Mouse (Mus musculus) myocyte (in vitro differentiated cells): Measurements from ENCODE around the gene Zfp423.

Source experiments
- CEBPB ChIP-seq: IDR thresholded peaks from 2 replicates; pipeline ENCODE4 v1.6.1; 2011; ENCODE audit warnings: mild to moderate bottlenecking, moderate library complexity; ENCODE audit not compliant: poor library complexity, insufficient read depth, severe bottlenecking
- E2F4 ChIP-seq: IDR thresholded peaks from one replicate; pipeline ENCODE4 v1.6.1; 2011; ENCODE audit warnings: mild to moderate bottlenecking, control low read depth, moderate library complexity; ENCODE audit not compliant: insufficient read depth
- MAX ChIP-seq: IDR thresholded peaks from one replicate; pipeline ENCODE4 v1.6.1; 2011; ENCODE audit warnings: low read depth, mild to moderate bottlenecking, control low read depth
- MYOD1 ChIP-seq, 3 experiments: IDR thresholded peaks; one replicate each; pipeline ENCODE4 v1.6.1; 2011; ENCODE audit warnings: control low read depth in 2 of 3, low read depth in 2 of 3, mild to moderate bottlenecking in 2 of 3, moderate library complexity in 1 of 3; ENCODE audit not compliant: insufficient read length in 2 of 3, control insufficient read depth in 1 of 3
- MYOG ChIP-seq, 3 experiments: IDR thresholded peaks; one replicate each; pipeline ENCODE4 v1.6.1; 2011; ENCODE audit warnings: control low read depth in 2 of 3, low read depth in 2 of 3, mild to moderate bottlenecking in 2 of 3; ENCODE audit not compliant: insufficient read length in 2 of 3, control insufficient read depth in 1 of 3, insufficient read depth in 1 of 3
- POLR2A ChIP-seq: IDR thresholded peaks from one replicate; pipeline ENCODE4 v1.6.1; 2011; ENCODE audit warnings: low read depth, mild to moderate bottlenecking, control low read depth, moderate library complexity; ENCODE audit not compliant: insufficient read length
- POLR2AphosphoS2 ChIP-seq: IDR thresholded peaks from one replicate; pipeline ENCODE4 v1.6.1; 2011; ENCODE audit warnings: low read depth, control low read depth; ENCODE audit not compliant: insufficient read length
- REST ChIP-seq: IDR thresholded peaks from one replicate; pipeline ENCODE4 v1.6.1; 2011; ENCODE audit warnings: mild to moderate bottlenecking, control low read depth, moderate library complexity; ENCODE audit not compliant: insufficient read depth, insufficient read length
- SRF ChIP-seq: IDR thresholded peaks from one replicate; pipeline ENCODE4 v1.6.1; 2011; ENCODE audit warnings: low read depth; ENCODE audit not compliant: control insufficient read depth, insufficient read length
- TCF12 ChIP-seq: IDR thresholded peaks from one replicate; pipeline ENCODE4 v1.6.1; 2011; ENCODE audit warnings: mild to moderate bottlenecking, control low read depth; ENCODE audit not compliant: poor library complexity, insufficient read depth, severe bottlenecking
- USF1 ChIP-seq: IDR thresholded peaks from one replicate; pipeline ENCODE4 v1.6.1; 2011; ENCODE audit warnings: low read depth, mild to moderate bottlenecking, control low read depth, moderate library complexity

DNA sequence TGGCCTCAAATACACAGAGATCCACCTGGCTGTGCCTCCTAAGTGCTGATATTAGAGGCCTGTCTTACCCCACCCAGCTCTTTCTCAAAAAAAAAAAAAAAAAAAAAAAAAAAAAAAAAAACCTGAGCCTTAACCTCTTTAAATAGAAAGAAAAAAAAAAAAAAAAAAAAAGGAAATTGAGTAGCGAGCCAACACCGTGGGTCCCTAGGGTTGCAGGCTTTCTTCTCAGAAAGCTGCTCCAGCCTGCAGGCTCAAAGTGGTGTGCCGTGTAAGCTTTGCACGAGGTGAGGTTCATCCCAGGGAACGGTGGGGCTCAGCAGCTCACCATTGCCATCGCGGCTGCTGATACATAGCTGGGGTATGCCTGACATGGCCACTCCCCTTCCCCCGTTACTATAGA, 24.6 kb upstream of the Zfp423 start:
- TF ChIP-seq POLR2A (no peak), MYOG (IDR thresholded peaks at IDR 0.05; ENCODE audit: control insufficient read depth in 1 of 3, insufficient read depth in 1 of 3, insufficient read length in 2 of 3, low read depth in 2 of 3) (no peak), E2F4 (no peak), TCF12 (no peak), USF1 (no peak), MAX (no peak), SRF (no peak), MYOD1 (IDR thresholded peaks at IDR 0.05; ENCODE audit: control insufficient read depth in 1 of 3, insufficient read length in 2 of 3, low read depth in 2 of 3) (no peak), POLR2AphosphoS2 (no peak), CEBPB (no peak), REST (no peak)
